Mouse (Mus musculus) limb, embryonic 15.5 days (tissue): ENCODE measurements around the gene Fam187a. TPM values are rescaled to one million over a fixed set of nuclear protein-coding genes. Genes with fewer than 3 reads are reported as not detected.

Experiments used
- ATAC-seq: fragments of 200-750 bp; cut with Nextera tagmentation; 2 replicates; pipeline ENCODE4 v1.8.0; 2017; ENCODE audit warnings: low read depth, moderate TSS enrichment; ENCODE audit not compliant: insufficient number of reproducible peaks, low FRiP score, low TSS enrichment
- H3K27ac ChIP-seq: fragments of 300-500 bp; sonication (generic); 2 replicates; pipeline ENCODE4 v1.5.1; 2015; ENCODE audit warnings: moderate library complexity, mild to moderate bottlenecking, inconsistent platforms
- H3K27me3 ChIP-seq: fragments of 300-500 bp; sonication (generic); 2 replicates; pipeline ENCODE4 v1.6.1; 2015; ENCODE audit warnings: inconsistent platforms
- H3K36me3 ChIP-seq: fragments of 300-500 bp; sonication (generic); 2 replicates; pipeline ENCODE4 v1.6.1; 2015; ENCODE audit warnings: inconsistent platforms
- H3K4me1 ChIP-seq: fragments of 300-500 bp; sonication (generic); 2 replicates; pipeline ENCODE4 v1.6.1; 2015; ENCODE audit warnings: inconsistent platforms
- H3K4me2 ChIP-seq: fragments of 300-500 bp; sonication (generic); 2 replicates; pipeline ENCODE4 v1.6.1; 2015; ENCODE audit warnings: mild to moderate bottlenecking, inconsistent platforms
- H3K4me3 ChIP-seq: fragments of 300-500 bp; sonication (generic); 2 replicates; pipeline ENCODE4 v1.5.1; 2015; ENCODE audit warnings: mild to moderate bottlenecking, inconsistent platforms
- H3K9ac ChIP-seq: fragments of 300-500 bp; sonication (generic); 2 replicates; pipeline ENCODE4 v1.6.1; 2015; ENCODE audit warnings: inconsistent platforms
- H3K9me3 ChIP-seq: fragments of 300-500 bp; sonication (generic); 2 replicates; pipeline ENCODE4 v1.6.1; 2016; ENCODE audit warnings: inconsistent platforms
- WGBS: fragments of 180-500 bp; shearing (Covaris S2); methylation state at CpG from one replicate; pipeline ENCODE4 v1.1.7; 2015; 5-methylcytosine and 5-hydroxymethylcytosine counted together
- polyA plus RNA-seq: library from polyadenylated mRNA; unstranded; fragments of >200 nt; fragmentation: Nextera tagmentation; extraction: Ambion mirVana; gene quantifications from 2 replicates; pipeline ENCODE4 v1.2.1, GENCODE M21; 2015

The Fam187a gene
- polyA plus RNA-seq, 1 experiment from 2014 or later: not detected

DNA sequence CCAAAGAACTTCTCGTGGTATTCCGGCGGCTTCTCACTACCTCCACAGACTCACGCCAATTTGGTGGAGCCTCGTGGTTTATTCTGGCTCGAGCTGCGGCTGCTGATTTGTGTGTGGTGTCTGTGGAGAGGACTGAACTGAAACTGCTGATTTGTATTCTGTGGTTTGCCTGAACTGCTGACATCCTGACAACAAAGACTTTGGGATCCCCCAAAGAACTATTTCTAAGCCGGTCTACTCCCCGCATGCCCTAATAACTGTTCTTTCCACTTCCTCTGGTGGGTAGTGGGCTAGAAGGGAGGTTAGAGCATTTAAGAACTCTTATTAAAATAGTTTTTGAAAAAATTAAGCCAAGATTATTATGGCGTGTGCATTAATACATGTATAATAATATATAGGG, 45.7 kb downstream of the Fam187a start:
- ATAC-seq: no peak
- 81% methylated on average over 10 of the region's 10 CpGs for WGBS
- Histone ChIP-seq H3K9ac (no peak overlapping the region), H3K4me3 (no peak overlapping the region), H3K9me3 (no peaks in the 10 kb centered on the region), H3K4me1 (no peaks in the 10 kb centered on the region), H3K36me3 (no peaks in the 10 kb centered on the region), H3K27me3 (no peaks in the 10 kb centered on the region), H3K27ac (no peak overlapping the region), H3K4me2 (no peak overlapping the region)

DNA sequence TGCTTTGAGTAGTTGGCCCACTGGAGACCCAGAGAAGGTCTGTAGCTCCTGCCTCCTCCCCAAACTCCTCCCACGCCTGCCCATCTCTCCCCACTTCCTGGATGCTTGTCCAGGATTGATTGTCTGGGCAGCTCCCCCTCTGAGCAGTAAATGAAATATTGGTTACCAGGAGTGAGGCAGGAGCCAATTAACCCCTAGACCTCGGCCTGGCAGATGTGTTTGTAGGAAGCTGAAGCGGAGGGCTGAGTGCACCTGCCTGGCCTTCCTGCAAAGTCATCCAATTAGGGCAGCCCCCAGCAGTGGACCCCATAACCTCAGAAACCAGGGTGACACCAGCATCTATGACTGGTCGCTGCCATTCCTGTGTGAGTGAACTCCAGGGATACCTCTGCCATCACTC, 51.3 kb downstream of the Fam187a start:
- Histone ChIP-seq H3K36me3 (no peaks in the 10 kb centered on the region), H3K27me3 (peaks cover 23% of the 10 kb centered on the region), H3K4me3 (no peak overlapping the region), H3K4me2 (no peak overlapping the region), H3K9ac (no peak overlapping the region), H3K4me1 (peaks cover 26% of the 10 kb centered on the region), H3K9me3 (no peaks in the 10 kb centered on the region), H3K27ac (no peak overlapping the region)
- no peak for ATAC-seq
- 27% methylated on average over 4 of the region's 4 CpGs for WGBS

Other genes with a start within 250 kb of the Fam187a start
- 0.81 and 0.90 TPM in 2 replicates for gene Meioc, start 221.5 kb upstream of the Fam187a start, polyA plus RNA-seq
- gene Ccdc43, start 187.4 kb upstream of the Fam187a start, polyA plus RNA-seq: 40.7 and 46.7 TPM in 2 replicates
- 5.1 and 6.0 TPM in 2 replicates for gene Adam11, start 123.7 kb upstream of the Fam187a start, polyA plus RNA-seq
- 46.3 and 57.6 TPM in 2 replicates for gene Gjc1, start 65.5 kb upstream of the Fam187a start, polyA plus RNA-seq
- 0.84 and 1.6 TPM in 2 replicates for gene Higd1b, start 49.3 kb upstream of the Fam187a start, polyA plus RNA-seq
- 141 and 146 TPM in 2 replicates for gene Eftud2, start 4.2 kb upstream of the Fam187a start, polyA plus RNA-seq
- gene Ccdc103, start 4.0 kb upstream of the Fam187a start, polyA plus RNA-seq: 0.48 and 0.81 TPM in 2 replicates
- gene Gfap, start 15.7 kb downstream of the Fam187a start, polyA plus RNA-seq: 0.28 and 0.65 TPM in 2 replicates
- 8.0 and 8.4 TPM in 2 replicates for gene Kif18b, start 40.0 kb downstream of the Fam187a start, polyA plus RNA-seq
- gene C1ql1, start 61.5 kb downstream of the Fam187a start, polyA plus RNA-seq: 0.81 and 1.2 TPM in 2 replicates
- 47.6 and 54.0 TPM in 2 replicates for gene Nmt1, start 143.0 kb downstream of the Fam187a start, polyA plus RNA-seq
- 129 and 136 TPM in 2 replicates for gene Dcakd, start 143.2 kb downstream of the Fam187a start, polyA plus RNA-seq
- 6.5 and 7.6 TPM in 2 replicates for gene Plcd3, start 216.5 kb downstream of the Fam187a start, polyA plus RNA-seq
- gene Acbd4, start 216.5 kb downstream of the Fam187a start, polyA plus RNA-seq: 27.8 and 34.6 TPM in 2 replicates
- 5.0 and 5.8 TPM in 2 replicates for gene Hexim1, start 231.1 kb downstream of the Fam187a start, polyA plus RNA-seq
- gene Hexim2, start 247.3 kb downstream of the Fam187a start, polyA plus RNA-seq: 11.7 and 12.2 TPM in 2 replicates